Mouse (Mus musculus): Measurements from ENCODE around the gene Usp43.

The Usp43 gene

DNA sequence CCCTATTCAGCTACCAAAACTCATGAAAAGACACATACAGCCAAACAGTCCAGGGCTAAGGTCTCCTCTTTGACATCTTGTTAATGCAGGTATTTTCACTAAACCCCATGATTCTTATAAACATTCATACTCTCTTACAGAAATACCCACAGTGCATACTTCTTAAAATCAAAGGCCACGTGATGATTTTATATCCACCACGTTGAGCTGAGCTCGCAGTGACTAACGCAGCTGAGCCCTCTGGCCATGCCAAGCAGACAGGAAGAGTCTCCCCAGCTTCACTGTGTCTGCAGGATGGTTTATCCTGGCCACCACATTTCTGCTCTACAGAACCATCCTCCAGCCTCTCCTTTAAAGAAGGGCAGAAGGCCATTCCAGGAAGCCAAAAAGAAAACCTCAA lies 18.2 kb downstream of the Usp43 start:
- no peak for DNase-seq (ENCODE audit: low read depth, low spot score)

DNA sequence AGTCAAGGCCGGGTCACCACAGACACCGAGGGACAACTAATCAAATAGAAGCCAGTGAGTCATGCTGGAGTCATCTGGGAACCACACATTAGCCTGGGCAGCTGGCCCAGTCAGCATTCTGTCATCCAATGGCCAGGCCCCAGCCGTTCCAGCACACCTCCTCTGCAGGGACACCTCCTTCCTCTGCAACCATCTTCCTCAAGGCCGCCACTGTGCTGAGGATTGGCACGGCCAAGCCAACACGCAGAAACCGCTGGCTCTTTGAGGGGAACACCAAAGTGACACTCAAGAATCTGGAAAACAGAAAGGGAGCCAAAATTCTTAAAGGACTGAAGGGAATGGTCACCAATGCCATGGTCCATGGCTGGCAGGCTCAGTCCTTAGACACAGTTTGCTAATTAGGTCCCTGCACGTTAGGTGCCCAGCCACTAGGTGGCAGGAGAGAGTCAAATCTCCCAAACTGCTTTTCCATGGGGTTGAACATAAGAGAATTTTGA lies 24.8 kb downstream of the Usp43 start:
- peak; percentile 12 for DNase-seq (ENCODE audit: low read depth, low spot score)

DNA sequence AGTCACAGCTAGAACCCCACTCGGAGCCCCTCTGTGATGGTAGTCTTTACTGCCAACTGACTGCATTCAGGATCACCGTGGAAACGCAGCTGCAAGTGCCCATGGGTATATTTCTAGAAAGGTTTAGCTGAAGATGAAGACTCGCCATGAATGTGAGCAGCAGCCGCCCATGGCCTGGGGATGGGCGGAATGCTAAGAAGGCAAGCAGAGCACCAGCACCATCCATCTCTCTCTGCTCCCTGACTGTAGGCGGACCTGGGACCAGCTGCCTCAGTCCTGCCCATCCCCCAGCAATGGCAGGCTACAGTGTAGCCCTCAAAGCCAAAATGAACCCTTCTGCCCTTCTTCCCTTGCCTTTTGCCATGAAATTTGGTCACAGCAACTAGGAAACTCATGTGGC lies 26.3 kb downstream of the Usp43 start:
- DNase-seq (ENCODE audit: low read depth, low spot score): no peak

DNA sequence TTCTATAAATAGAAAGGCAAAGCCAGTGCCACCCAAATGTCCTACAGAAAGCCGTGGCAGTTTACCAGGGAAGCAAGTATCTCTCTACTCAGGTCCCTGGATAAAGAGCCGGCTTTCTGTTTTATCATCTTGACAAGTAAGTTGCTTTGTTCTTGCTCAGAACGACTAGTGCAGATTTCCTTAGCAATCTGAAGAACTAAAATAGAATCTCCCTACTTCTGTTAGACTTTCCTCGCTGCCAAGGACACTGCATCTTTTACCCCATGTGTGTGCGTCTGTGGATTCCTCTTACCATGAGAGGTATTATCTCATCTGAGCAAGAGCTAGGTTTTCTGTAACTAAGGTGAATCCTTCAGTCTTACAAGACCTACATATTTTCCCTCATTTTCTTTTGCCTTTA lies 33.4 kb downstream of the Usp43 start:
- no peak for DNase-seq (ENCODE audit: low read depth, low spot score)

DNA sequence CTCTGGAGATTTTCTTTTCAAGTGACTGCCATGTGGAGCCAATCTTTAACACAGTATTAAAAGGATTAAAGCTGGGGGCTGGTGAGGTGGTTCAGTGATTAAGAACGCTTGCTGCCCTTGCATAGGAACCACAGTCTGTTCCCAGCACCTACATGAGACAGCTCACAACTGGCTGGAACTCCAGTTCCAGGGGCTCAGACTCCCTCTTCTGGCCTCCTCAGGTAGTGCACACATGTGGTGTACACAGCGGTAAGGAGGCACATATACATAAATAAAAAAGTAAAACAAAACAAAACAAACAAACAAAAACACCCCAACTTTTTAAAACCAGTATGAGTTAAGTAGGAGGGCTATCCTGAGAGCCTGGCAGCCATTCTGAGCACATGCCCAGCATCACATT lies 36.0 kb downstream of the Usp43 start:
- DNase-seq (ENCODE audit: low read depth, low spot score): peak; percentile 15

DNA sequence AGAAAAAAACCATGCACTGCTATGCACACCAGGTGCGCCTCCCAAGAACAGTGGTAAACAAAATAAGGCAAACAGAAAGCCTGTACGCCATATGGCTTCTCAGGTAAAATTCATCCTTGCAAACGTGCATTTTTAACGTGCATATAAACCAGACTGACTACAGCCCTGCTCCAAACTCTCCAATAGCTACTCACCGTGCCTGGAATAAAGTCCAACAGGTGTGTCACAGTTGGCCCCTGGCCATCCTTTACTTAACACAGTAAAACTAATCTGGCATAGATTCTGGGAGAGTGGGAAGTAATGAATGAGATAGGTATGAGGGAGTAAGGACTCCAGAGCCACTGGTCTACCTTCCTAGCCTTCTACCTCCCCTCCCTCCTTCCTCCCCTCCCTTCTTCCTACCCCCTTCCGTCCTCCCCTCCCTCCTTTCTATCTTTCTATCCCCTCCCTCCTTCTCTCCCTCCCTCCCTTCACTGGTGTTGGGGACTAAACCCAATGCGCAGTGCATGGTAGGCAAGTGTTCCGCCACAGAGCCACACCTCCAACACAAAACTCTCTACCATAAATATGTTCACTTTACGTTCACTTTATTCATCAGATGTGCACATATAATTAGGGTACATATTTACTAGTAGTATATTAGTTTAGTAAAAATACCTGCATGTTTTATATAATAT lies 56.3 kb downstream of the Usp43 start:
- no peak for DNase-seq (ENCODE audit: low read depth, low spot score)

DNA sequence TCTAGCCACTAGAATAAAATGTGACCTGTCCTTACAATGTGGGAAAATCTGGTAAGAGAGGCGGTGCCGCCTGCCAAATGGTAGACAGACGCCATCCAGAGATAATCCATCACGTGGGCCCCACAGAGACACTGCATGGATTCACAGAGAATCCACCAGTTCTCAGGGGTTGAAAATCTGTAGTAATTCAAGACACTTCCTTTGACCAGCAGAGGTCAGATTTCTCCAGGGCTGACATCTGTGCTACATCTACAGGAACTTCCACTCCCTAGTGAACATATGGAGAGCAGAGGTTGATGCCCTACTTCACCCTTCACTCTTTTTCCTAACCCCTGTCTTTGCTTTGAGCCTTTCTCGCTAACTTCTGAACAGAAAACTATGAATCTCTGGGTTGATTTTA lies 56.9 kb downstream of the Usp43 start:
- DNase-seq (ENCODE audit: low read depth, low spot score): peak; percentile 35

DNA sequence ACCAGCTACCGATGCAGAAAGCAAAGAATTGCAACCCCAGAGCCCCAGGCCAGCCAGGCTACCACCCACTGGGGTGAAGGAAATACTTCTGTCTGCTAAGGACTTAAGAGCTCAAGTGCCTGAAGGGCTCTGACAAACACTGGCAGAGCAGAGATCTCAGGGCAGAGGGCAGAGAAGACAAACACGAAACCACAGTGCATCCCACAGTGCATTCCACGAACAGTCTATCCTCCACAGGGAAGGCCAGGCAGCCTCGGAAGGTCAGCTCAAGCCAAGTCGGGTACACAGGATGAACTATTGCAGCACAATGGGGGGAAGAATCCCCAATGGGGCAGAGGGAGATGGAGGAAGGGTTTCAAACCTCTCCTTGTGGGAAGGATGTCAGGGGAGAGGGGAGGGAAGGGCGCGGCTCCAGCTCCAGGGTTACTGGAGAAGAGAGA lies 60.5 kb downstream of the Usp43 start:
- DNase-seq (ENCODE audit: low read depth, low spot score): peak; percentile 21

DNA sequence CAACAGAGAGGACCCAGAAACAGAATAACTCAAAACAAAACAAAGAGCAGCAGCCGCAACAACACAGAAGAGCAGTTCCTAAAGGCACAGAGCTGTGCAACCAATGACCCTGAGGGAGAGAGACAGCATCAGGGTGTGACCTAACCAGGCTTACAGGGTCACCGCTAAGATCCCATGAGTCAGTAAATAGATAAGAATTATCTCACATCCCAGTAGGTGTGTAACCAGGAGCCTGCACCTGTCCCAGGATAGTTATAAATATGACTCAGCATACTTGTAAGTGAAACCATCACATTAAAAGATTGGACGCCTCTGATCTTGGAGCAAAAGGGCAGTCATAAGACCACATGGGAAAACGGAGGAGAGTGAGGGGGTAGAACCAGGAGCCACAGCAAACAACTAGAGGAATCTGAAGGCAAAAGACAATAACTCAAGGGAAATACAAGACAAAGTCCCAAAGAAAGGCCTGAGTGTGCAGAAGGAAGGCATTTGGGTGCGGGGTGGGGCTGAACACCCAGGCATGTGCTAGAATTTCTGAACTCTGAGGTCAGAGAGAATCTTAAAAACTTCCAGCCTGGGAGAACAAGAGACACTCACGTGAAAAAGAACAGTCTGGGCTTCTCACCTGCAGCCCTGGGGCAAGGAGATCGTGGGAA lies 61.1 kb downstream of the Usp43 start:
- no peak for DNase-seq (ENCODE audit: low read depth, low spot score)

DNA sequence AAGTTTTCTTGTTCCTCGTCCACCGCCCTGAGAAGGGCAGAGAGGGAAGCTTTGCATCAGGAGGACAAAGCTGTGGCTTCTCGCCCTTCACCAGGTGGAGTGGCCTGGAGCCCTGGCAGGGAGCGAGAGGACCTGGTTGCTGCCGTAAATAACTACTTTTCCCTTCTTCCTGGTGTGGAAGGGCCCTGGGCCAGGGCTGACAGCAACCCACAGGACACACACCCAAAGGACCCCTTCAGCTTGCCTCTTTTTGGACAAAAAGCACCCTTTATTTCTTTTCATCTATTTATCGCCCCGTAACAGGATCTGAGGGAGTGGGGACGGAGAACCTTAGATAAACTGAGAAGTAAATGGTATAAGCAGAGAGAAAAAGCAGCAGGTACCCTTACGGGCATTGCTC lies 63.4 kb downstream of the Usp43 start:
- no peak for DNase-seq (ENCODE audit: low read depth, low spot score)

DNA sequence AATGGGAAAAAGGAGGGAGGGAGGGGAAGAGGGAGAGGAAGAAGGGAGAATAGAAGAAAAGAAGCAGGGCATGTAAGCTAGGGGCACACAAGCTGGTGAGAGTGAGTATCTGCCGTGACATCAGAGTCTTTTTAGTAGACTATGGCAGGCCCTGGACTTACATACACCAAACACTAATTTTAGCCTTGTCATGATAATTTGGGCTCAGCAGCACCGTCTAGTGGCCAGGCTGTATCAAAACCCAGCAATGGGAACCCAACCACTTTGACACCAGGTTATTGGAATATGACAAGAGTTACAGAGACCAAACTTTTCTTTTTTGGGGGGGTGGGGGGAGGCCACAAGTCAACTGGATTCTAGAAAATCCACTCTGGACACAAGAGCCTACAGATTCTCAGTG lies 66.9 kb downstream of the Usp43 start:
- peak; percentile 54 for DNase-seq (ENCODE audit: low read depth, low spot score)

DNA sequence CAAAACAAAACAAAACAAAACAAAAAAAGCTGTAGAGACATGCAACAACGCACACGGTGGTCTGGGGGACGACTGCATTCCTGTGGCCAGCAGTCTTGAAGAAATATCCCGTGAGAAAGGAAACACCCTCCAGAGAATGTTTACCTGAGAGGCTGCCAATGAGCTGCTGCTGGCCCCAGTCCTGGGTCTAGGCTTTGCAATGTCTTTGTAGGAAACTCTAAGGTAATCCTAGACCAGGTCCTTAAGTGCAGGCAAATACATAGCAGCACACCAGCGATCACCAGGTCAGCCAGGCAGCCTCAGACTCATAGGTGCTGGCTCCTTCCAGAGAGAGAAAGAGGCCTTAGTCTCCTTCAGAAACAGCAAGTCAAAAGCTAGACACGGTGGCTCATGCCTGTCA lies 68.0 kb downstream of the Usp43 start:
- no peak for DNase-seq (ENCODE audit: low read depth, low spot score)

DNA sequence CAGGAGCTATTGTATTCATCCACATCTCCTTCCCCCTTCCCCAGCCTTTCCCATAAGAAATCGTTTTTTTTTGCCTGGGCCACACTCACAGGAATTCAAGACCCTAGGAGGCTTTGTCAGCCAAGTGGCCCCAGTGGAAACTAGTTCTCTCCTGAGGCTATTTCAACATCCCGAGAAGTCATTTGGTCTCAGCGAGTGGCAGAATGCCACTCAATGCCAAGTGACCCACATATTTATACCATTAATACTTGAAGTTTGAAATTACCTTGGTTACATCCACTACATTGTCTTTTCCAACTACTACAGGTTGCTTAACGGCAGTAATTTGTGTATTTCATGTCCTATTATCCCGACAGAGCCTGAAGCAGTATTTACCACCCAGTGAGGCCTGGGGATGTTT lies 70.2 kb downstream of the Usp43 start:
- no peak for DNase-seq (ENCODE audit: low read depth, low spot score)

DNA sequence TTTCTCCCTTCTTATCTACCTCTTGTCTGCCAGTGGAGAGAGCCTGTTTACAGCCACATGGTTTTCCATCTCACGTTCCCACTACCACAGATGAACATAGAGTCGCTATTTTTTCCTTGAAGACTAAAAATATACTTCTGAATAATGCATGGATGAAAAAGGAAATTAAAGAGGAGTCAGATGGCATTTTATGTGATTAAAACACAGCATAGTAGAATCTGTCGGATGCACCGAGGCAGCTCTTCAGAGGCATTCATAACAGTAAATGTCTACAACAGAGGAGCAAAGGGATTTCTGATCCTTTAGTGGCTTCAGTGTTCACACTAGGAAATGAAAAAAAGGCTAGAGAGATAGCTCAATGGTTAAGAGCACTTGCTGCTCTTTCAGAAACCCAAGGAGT lies 76.8 kb downstream of the Usp43 start:
- no peak for DNase-seq (ENCODE audit: low read depth, low spot score)

DNA sequence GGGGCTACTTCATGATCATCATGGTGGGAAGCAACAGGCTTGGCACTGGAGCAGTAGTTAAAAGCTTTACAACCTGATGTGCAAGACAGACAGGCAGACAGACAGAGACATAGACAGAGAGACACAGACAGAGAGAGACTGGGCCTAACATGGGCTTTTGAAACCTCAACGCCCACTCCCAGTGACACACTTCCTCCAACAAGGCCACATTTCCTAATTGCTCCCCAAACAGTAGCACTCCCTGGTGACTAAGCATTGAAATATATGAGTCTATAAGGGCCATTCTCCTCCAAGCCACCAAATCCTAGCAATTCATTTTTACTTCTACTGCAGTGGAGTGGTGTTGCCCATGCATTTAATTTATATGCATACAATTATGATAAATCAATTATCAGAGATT lies 82.1 kb downstream of the Usp43 start:
- no peak for DNase-seq (ENCODE audit: low read depth, low spot score)

DNA sequence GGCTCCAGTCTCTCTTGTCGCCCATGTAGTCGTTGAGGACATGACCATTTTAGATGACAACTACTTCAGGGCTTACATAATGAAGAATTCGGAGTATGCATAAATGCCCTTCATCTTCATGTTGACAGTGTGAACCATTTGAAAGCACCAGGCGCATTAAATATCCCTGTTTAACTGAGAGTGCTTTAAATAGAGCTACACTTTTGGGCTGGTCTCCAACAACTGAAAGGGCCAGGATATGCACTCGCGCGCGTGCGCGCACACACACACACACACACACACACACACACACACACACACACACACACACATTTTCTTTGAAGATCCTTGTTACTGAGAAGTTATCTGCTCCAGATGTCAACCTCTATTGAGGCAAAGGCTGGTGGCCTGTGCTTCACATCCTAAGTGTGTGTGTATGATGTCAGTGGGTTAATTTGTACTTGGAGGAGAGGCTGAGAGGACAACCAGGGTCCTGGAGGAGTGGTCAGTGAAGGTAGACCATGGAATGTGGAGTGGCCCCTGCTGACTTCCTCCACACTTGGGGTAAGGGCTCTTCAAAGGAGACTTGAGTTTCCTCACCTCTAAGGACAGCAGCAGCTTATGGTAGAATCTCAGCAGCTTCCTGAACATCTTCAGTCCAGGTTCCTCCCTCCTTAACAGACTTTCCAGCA lies 86.4 kb downstream of the Usp43 start:
- no peak for DNase-seq (ENCODE audit: low read depth, low spot score)

DNA sequence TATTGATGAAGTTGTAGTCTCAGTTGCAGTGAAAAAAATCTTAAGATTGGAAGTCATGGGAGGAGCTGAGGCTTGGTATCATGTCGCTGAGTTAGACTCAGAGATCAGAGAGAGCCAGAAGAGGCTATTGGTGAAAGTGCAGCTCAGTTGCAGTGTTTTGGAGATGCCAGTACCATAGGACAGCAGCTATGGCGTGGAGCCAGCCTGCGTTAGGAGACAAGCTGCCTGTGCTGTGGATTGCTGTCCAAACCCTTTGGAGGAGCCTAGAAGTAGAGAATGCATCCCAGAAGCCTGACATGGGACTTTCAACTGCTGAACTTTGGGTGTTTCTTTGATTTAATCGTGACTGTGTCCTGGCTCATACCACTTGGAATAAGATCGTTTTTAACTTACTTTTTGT lies 90.1 kb downstream of the Usp43 start:
- no peak for DNase-seq (ENCODE audit: low read depth, low spot score)

DNA sequence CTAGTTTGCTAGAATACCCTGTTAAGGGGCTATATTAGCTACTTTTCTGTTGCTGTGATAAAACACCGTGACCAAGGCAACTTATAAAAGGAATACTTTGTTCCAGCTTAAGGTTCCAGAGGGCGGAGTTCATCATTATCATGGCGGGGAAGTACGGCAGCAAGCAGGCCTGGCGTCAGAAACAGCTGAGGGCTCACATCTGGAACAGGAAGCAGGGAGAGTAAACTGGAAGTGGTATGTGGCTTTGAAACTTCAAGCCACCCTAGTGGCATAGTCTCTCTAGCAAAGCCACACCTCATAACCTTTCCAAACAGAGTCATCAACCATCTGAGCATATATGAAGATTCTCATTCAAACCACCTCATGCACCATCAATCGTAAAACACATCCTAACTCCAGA lies 92.4 kb downstream of the Usp43 start:
- no peak for DNase-seq (ENCODE audit: low read depth, low spot score)

DNA sequence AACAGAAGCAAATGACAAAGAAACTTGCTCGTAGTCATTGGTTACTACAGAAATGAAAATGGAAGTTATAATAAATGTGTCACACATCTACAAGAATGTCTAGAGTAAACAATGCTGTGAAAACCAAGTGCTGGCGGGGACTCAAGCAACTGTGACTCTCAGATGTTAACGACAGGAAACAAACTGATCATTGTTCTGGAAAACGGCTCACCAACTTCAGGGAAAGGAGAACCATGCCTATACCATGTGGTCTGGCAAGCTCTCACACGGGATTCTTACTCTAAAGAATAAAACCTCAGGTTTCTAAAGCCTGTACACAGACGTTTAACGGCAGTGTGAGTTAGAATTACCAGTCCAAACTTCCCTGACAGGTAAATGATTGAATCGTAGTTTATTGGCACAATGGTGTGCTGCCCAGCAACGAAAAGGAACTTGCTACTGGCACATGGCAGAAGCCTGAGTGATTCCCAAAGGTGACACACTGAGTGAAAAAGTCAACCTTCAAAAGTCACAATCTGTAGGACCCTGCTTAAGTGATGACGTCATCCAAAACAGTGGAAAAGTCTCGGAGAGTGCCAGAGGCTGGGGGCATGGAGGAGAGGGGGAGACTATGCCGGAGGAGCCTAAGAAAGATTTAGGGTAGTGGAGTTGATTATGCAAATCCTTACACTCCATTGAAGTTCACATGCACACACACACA lies 93.4 kb downstream of the Usp43 start:
- no peak for DNase-seq (ENCODE audit: low read depth, low spot score)

DNA sequence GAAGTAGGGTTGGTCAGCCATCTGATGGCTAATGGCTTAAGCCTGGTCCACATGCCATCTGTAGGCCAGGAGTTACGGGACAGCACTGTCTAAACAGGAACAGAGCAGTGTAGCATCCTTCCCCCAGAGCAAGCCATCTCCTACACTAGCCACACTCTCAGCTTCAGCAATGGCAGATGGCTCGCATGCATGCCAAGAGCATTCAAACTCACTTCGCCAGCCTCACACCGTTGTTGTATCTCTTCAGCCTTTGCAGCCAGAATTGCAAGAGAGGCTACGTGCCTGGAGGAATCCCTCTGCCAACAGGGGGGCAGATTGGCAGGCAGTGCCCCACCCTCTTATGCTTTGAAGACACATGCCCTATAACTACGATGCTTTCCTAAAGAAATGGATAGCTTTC lies 100.4 kb downstream of the Usp43 start:
- no peak for DNase-seq (ENCODE audit: low read depth, low spot score)

DNA sequence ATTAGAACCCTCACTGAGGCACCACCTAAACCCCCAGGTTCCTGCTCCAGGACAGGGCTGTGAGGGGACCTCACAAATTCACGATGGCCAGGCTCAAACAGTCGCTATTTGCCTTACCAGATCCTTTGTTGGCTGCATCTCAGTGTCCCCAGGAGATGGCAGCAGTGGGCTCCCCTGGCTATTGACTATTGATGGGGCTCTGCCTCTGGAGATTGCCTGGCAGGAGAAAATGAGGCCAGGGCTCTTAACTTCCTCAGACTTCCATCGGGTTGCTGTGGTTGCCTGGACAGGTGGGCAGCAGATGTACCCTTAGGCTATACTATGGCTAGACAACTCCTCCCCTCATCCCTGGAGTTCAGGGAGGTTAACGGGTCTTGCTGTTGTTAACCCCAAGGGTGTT lies 101.7 kb downstream of the Usp43 start:
- peak; percentile 52 for DNase-seq (ENCODE audit: low read depth, low spot score)

DNA sequence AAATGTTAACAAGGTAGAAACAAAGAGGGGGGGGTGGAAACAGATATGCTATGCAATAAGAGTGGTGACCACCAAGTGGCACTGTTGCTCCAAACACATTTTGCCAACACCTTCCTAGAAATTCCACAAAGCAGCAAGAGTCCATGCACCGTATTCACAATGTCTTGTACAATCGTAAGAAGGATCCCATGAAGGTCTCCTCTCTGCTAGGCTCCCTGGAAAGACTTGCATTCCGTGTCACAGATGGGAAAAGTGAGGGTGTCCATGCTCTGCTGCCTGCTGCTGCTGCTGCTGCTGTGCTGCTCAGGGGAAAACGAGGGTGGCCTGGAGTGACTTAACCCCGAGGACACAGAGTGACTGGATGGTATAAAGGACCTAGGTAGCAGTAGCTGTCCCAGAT lies 102.3 kb downstream of the Usp43 start:
- DNase-seq (ENCODE audit: low read depth, low spot score): peak; percentile 37

All from ES-CJ7 (cell line).